In the genomic region with DNA sequence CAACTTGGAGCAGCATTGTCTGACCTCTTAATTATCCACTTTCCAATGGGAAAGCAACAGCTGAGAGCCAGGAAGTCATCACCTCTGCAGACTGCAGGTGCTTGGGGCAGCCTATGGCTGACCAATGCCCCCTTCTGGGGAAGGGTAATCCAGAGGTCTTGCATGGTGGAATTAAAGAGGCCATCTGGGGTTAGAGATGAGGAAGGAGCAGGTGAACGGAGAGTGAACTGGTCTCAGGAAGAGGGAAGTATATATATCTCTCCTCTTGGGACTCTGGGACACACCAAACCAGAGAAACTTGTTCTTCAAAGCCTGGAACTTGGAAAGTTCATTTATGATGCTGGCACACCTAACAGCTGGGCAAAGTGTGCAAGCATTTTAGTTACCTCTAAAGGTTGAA, we compare ENCODE assay signal across 24 mouse cellular contexts. TPM values are rescaled to one million over a fixed set of nuclear protein-coding genes. Genes with fewer than 3 reads are reported as not detected.
DNase-seq lines count a peak whose midpoint lies in the region; ATAC-seq and TF ChIP-seq lines count a peak whose summit lies in the region.
"Had no signal": no experiment of that assay in that cellular context is flagged by ENCODE, and none has a peak within 500 bp of the region (broad histone marks: within the 10 kb centered on the region; RNA-seq: fewer than 3 reads in every experiment).

No protein-coding gene starts in this region.

- H3K9ac ChIP-seq in kidney, embryonic 15.5 days = no peak overlapping the region
- no peak overlapping the region for H3K9ac ChIP-seq in intestine, embryonic 14.5 days (ENCODE audit: low read length)
- no peak overlapping the region for H3K9ac ChIP-seq in kidney, postnatal 0 days (ENCODE audit: low read depth, low read length)
- no peak overlapping the region for H3K9ac ChIP-seq in stomach, embryonic 14.5 days (replicated peaks; ENCODE audit: low read depth, low read length)
- H3K9ac ChIP-seq: hindbrain, embryonic 15.5 days; liver, embryonic 15.5 days had no signal

- peaks cover 30% of the 10 kb centered on the region for H3K27me3 ChIP-seq in kidney, embryonic 15.5 days
- peaks cover 17% of the 10 kb centered on the region for H3K27me3 ChIP-seq in intestine, embryonic 14.5 days (replicated peaks; ENCODE audit: control insufficient read depth, insufficient read depth, low read length)
- peaks cover 7% of the 10 kb centered on the region; the same call in 1 of the 2 replicates for H3K27me3 ChIP-seq in kidney, postnatal 0 days (ENCODE audit: insufficient read depth, low read length)
- peaks cover 15% of the 10 kb centered on the region; the same call in 1 of the 2 replicates for H3K27me3 ChIP-seq in stomach, embryonic 14.5 days (ENCODE audit: control insufficient read depth, insufficient read depth, low read length)

- TF ChIP-seq CTCF in kidney, postnatal 0 days (IDR thresholded peaks at IDR 0.05; ENCODE audit: low read depth) = peak; percentile 39; the same call in 1 of the 2 replicates

- peaks cover 9% of the 10 kb centered on the region; the same call in 1 of the 2 replicates for H3K4me1 ChIP-seq in kidney, embryonic 15.5 days
- H3K4me1 ChIP-seq in intestine, embryonic 14.5 days (replicated peaks; ENCODE audit: control insufficient read depth, insufficient read depth, low read length) = no peaks in the 10 kb centered on the region
- H3K4me1 ChIP-seq in kidney, postnatal 0 days (replicated peaks; ENCODE audit: insufficient read depth, low read length) = no peaks in the 10 kb centered on the region
- 0 out of 2 replicates have a peak, but pooled peaks cover 5% of the 10 kb centered on the region for H3K4me1 ChIP-seq in stomach, embryonic 14.5 days (ENCODE audit: control insufficient read depth, insufficient read depth, low read length)
- H3K4me1 ChIP-seq: hindbrain, embryonic 15.5 days; liver, embryonic 15.5 days had no signal

- intact Hi-C loops in gastrocnemius, postnatal 36 days (cut with DNase I) = no loop called here
- intact Hi-C loops in left cerebral cortex, postnatal 14 days (cut with DNase I) = no loop called here

- WGBS in kidney, embryonic 15.5 days = 45% methylated on average over 1 of the region's 1 CpGs
- 29% methylated on average over 1 of the region's 1 CpGs for WGBS in intestine, embryonic 14.5 days
- WGBS in kidney, postnatal 0 days = 38% methylated on average over 1 of the region's 1 CpGs
- 42% methylated on average over 1 of the region's 1 CpGs for WGBS in stomach, embryonic 14.5 days

- DNase-seq in kidney, adult 11 months = peak; percentile 26
- no peak for DNase-seq in intestine, embryonic 14.5 days (ENCODE audit: low spot score)
- DNase-seq in kidney, postnatal 0 days (ENCODE audit: low spot score) = no peak
- no peak for DNase-seq in gastrocnemius, postnatal 36 days
- no peak for DNase-seq in left cerebral cortex, postnatal 14 days (ENCODE audit: low spot score in 2 of 2)
- DNase-seq in thymus, adult 18-20 months = no peak
- DNase-seq: adrenal gland, postnatal 25 days; cerebellum, adult 11 months; cerebellum, postnatal 25 days; embryo, embryonic 11 days; heart, adult 18-20 months; heart, postnatal 36 days; retina, postnatal 1 day; right cerebral cortex, postnatal 4 days had no signal

- H3K9me3 ChIP-seq in kidney, embryonic 15.5 days (replicated peaks) = no peaks in the 10 kb centered on the region
- no peaks in the 10 kb centered on the region for H3K9me3 ChIP-seq in intestine, embryonic 14.5 days (ENCODE audit: control insufficient read depth, low read length)
- H3K9me3 ChIP-seq in kidney, postnatal 0 days (replicated peaks; ENCODE audit: low read length) = no peaks in the 10 kb centered on the region
- H3K9me3 ChIP-seq in stomach, embryonic 14.5 days (ENCODE audit: control insufficient read depth, low read depth, low read length) = no peaks in the 10 kb centered on the region
- H3K9me3 ChIP-seq: hindbrain, embryonic 15.5 days; liver, embryonic 15.5 days had no signal

- no peak overlapping the region for H3K4me2 ChIP-seq in kidney, embryonic 15.5 days
- H3K4me2 ChIP-seq in intestine, embryonic 14.5 days (ENCODE audit: low read length) = peak overlapping the region; percentile 39
- peak overlapping the region; percentile 46; the same call in 1 of the 2 replicates for H3K4me2 ChIP-seq in kidney, postnatal 0 days (ENCODE audit: low read length)
- 0 out of 2 replicates have a peak overlapping the region, but pooled peaks have one; percentile 22 for H3K4me2 ChIP-seq in stomach, embryonic 14.5 days (replicated peaks; ENCODE audit: low read depth, low read length)
- H3K4me2 ChIP-seq: liver, embryonic 15.5 days had no signal

- H3K36me3 ChIP-seq in kidney, embryonic 15.5 days = no peaks in the 10 kb centered on the region
- H3K36me3 ChIP-seq in intestine, embryonic 14.5 days (ENCODE audit: control insufficient read depth, insufficient read depth, low read length) = no peaks in the 10 kb centered on the region
- H3K36me3 ChIP-seq in kidney, postnatal 0 days (ENCODE audit: insufficient read depth, low read length) = no peaks in the 10 kb centered on the region
- no peaks in the 10 kb centered on the region for H3K36me3 ChIP-seq in stomach, embryonic 14.5 days (ENCODE audit: control insufficient read depth, insufficient read depth, low read length)
- H3K36me3 ChIP-seq: hindbrain, embryonic 15.5 days; liver, embryonic 15.5 days had no signal

- ATAC-seq in kidney, embryonic 15.5 days (replicated peaks; ENCODE audit: low FRiP score) = no peak
- ATAC-seq in intestine, embryonic 14.5 days (replicated peaks; ENCODE audit: low FRiP score, low TSS enrichment, low read depth) = no peak
- no peak for ATAC-seq in kidney, postnatal 0 days (replicated peaks; ENCODE audit: low FRiP score, low read depth)
- no peak for ATAC-seq in stomach, embryonic 14.5 days (ENCODE audit: insufficient number of reproducible peaks, insufficient read depth, low FRiP score, low read depth)
- ATAC-seq: CD4-positive, CD25-positive, alpha-beta regulatory T cell, adult 4 months; midbrain, embryonic 16.5 days had no signal

- H3K4me3 ChIP-seq in kidney, embryonic 15.5 days (replicated peaks) = no peak overlapping the region
- H3K4me3 ChIP-seq in intestine, embryonic 14.5 days (ENCODE audit: low read depth, low read length) = peak overlapping the region; percentile 23
- no peak overlapping the region; the same call in 1 of the 2 replicates for H3K4me3 ChIP-seq in kidney, postnatal 0 days (replicated peaks; ENCODE audit: low read depth, low read length)
- H3K4me3 ChIP-seq in stomach, embryonic 14.5 days (ENCODE audit: low read depth, low read length) = no peak overlapping the region
- H3K4me3 ChIP-seq: liver, embryonic 15.5 days had no signal

- H3K27ac ChIP-seq in kidney, embryonic 15.5 days = no peak overlapping the region
- no peak overlapping the region for H3K27ac ChIP-seq in intestine, embryonic 14.5 days (ENCODE audit: low read depth)
- H3K27ac ChIP-seq in kidney, postnatal 0 days = no peak overlapping the region
- no peak overlapping the region for H3K27ac ChIP-seq in stomach, embryonic 14.5 days (ENCODE audit: low read length)
- H3K27ac ChIP-seq: hindbrain, embryonic 15.5 days; liver, embryonic 15.5 days had no signal

RNA-seq across cellular contexts. Expression of gene Slc5a1, which starts 0.9 kb away (rescaled TPM):
- 11.2 and 11.3 TPM in 2 replicates for polyA plus RNA-seq in kidney, embryonic 15.5 days (2015; fragmentation: Nextera tagmentation; extraction: Ambion mirVana)
- polyA plus RNA-seq in intestine, embryonic 14.5 days (2014; fragmentation: Nextera tagmentation; extraction: Ambion mirVana) = 15.1 and 17.5 TPM in 2 replicates
- 21.2 and 24.2 TPM in 2 replicates for polyA plus RNA-seq in kidney, postnatal 0 days (2015; fragmentation: Nextera tagmentation; extraction: Ambion mirVana)
- polyA plus RNA-seq in stomach, embryonic 14.5 days (2014; fragmentation: Nextera tagmentation; extraction: Ambion mirVana) = 1.1 and 2.0 TPM in 2 replicates
- not detected for total RNA-seq in gastrocnemius, postnatal 36 days (2021)
- under 1 TPM in 1 of 2 experiments, not detected in 1; 0.13 TPM for total RNA-seq in left cerebral cortex, postnatal 14 days (2021)
- total RNA-seq: adrenal gland, postnatal 25 days; gastrocnemius, adult 18-20 months; megakaryocyte-erythroid progenitor cell, adult 5-6 weeks; MEL had no signal
- polyA plus RNA-seq: CD4-positive, CD25-positive, alpha-beta regulatory T cell, adult 4 months; heart, embryonic 14.5 days had no signal
